Mouse (Mus musculus): ENCODE data around the gene Slc39a7. TPM values are rescaled to one million over a fixed set of nuclear protein-coding genes. Genes with fewer than 3 reads are reported as not detected.

Gene Slc39a7
- 100 to 1,000 TPM in 1 of 2 experiments, 10 to 100 TPM in 1; 98.6 to 104 TPM for total RNA-seq (2021)
- long read RNA-seq, experiment 1, transcript Slc39a7-201 (7 exons, 2,320 nt) = major isoform, 76 of 114 reads
- long read RNA-seq, experiment 1, transcript Slc39a7-204 (6 exons, 2,433 nt) = minor isoform, 9 of 114 reads
- long read RNA-seq, experiment 1, transcript Slc39a7-203 (8 exons, 1,550 nt) = minor isoform, 25 of 114 reads
- long read RNA-seq, experiment 1, partial matches to known transcripts = 2 of 114 reads
- long read RNA-seq, experiment 1, other reads (novel, unspliced or antisense) = 2 of 114 reads
- long read RNA-seq, experiment 2, transcript Slc39a7-204 (6 exons, 2,433 nt) = minor isoform, 12 of 86 reads
- long read RNA-seq, experiment 2, transcript Slc39a7-203 (8 exons, 1,550 nt) = minor isoform, 6 of 86 reads
- long read RNA-seq, experiment 2, transcript Slc39a7-201 (7 exons, 2,320 nt) = major isoform, 64 of 86 reads
- long read RNA-seq, experiment 2, partial matches to known transcripts = 1 of 86 reads
- long read RNA-seq, experiment 2, other reads (novel, unspliced or antisense) = 3 of 86 reads

- intact Hi-C loops (cut with DNase I) = loop anchor here (2.0 to 5.0 kb wide), 3 partner anchors 45 to 561 kb away; partner anchors contain the start of genes H2-DMa and Pbx2
- TF ChIP-seq CTCF (IDR thresholded peaks at IDR 0.05) = no peak; the same call in 1 of the 2 replicates
- DNase-seq (ENCODE audit: extremely low spot score in 1 of 2, low spot score in 2 of 2) = peak; percentile 98 to 99
These were observed at the start of gene Slc39a7, which contains the start of gene Rxrb for GRCm38 (mm10) chr17:34031465-34032173. Slc39a7 (minus strand) TSS chr17:34031682. Rxrb (plus strand) TSS chr17:34031812.

GRCm38 (mm10) chr17:34079621-34080020 is 48.1 kb upstream of the Slc39a7 start:
- intact Hi-C loops (cut with DNase I) = loop anchor here (5.0 to 10.0 kb wide), 2 partner anchors 158 to 265 kb away; partner anchors contain the start of gene H2-Ob

More at GRCm38 (mm10) chr17:34031465-34032173, at the start of gene Slc39a7, which contains the start of gene Rxrb:
- H3K27ac ChIP-seq = peak within 1 kb of the TSS; percentile 98
- H3K4me3 ChIP-seq = peak within 1 kb of the TSS; percentile 82

GRCm38 (mm10) chr17:34079002-34079401 is 47.5 kb upstream of the Slc39a7 start:
- no peak for DNase-seq (ENCODE audit: extremely low spot score in 1 of 2, low spot score in 2 of 2)
- no peak overlapping the region for H3K4me3 ChIP-seq

More at GRCm38 (mm10) chr17:34079621-34080020, 48.1 kb upstream of the Slc39a7 start:
- Histone ChIP-seq H3K4me3 (no peak overlapping the region), H3K27ac (no peak overlapping the region)
- no peak for DNase-seq (ENCODE audit: extremely low spot score in 1 of 2, low spot score in 2 of 2)
- TF ChIP-seq CTCF (IDR thresholded peaks at IDR 0.05) = no peak

GRCm38 (mm10) chr17:34078148-34078547 is 46.7 kb upstream of the Slc39a7 start:
- DNase-seq (ENCODE audit: extremely low spot score in 1 of 2, low spot score in 2 of 2) = no peak
- no peak overlapping the region for H3K4me3 ChIP-seq
- TF ChIP-seq CTCF (IDR thresholded peaks at IDR 0.05) = no peak
- intact Hi-C loops (cut with DNase I) = loop anchor here (5.0 to 10.0 kb wide), 2 partner anchors 159 to 267 kb away; partner anchors contain the start of gene H2-Ob
- H3K27ac ChIP-seq = no peak overlapping the region

More at GRCm38 (mm10) chr17:34079002-34079401, 47.5 kb upstream of the Slc39a7 start:
- intact Hi-C loops (cut with DNase I) = loop anchor here (5.0 to 10.0 kb wide), 2 partner anchors 158 to 266 kb away; partner anchors contain the start of gene H2-Ob
- TF ChIP-seq CTCF (IDR thresholded peaks at IDR 0.05) = no peak
- no peak overlapping the region for H3K27ac ChIP-seq

- Histone ChIP-seq H3K4me3 (no peak overlapping the region), H3K27ac (no peak overlapping the region)
- peak; percentile 82 for TF ChIP-seq CTCF (IDR thresholded peaks at IDR 0.05)
- intact Hi-C loops (cut with DNase I) = loop anchor here (1.0 to 10.0 kb wide), 4 partner anchors 45 to 267 kb away; partner anchors contain the start of gene H2-Ob
- DNase-seq (ENCODE audit: extremely low spot score in 1 of 2, low spot score in 2 of 2) = peak; percentile 60 to 65
These were observed 46.1 kb upstream of the Slc39a7 start for GRCm38 (mm10) chr17:34077549-34077948.

GRCm38 (mm10) chr17:34075271-34075670 is 43.8 kb upstream of the Slc39a7 start:
- H3K27ac ChIP-seq = no peak overlapping the region
- TF ChIP-seq CTCF (IDR thresholded peaks at IDR 0.05) = peak; percentile 82
- peak; percentile 43 to 65 for DNase-seq (ENCODE audit: extremely low spot score in 1 of 2, low spot score in 2 of 2)
- intact Hi-C loops (cut with DNase I) = loop anchor here (5.0 to 10.0 kb wide), 2 partner anchors 162 to 270 kb away; partner anchors contain the start of gene H2-Ob
- no peak overlapping the region for H3K4me3 ChIP-seq

- H3K27ac ChIP-seq = no peak overlapping the region
- intact Hi-C loops (cut with DNase I) = loop anchor here (10.0 kb wide), 1 partner anchor 273 kb away; no protein-coding TSS in a partner anchor
- no peak for DNase-seq (ENCODE audit: extremely low spot score in 1 of 2, low spot score in 2 of 2)
- no peak overlapping the region for H3K4me3 ChIP-seq
- TF ChIP-seq CTCF (IDR thresholded peaks at IDR 0.05) = no peak
These were observed 40.6 kb upstream of the Slc39a7 start for GRCm38 (mm10) chr17:34072091-34072490.

- intact Hi-C loops (cut with DNase I) = no loop called here
- Histone ChIP-seq H3K4me3 (no peak overlapping the region), H3K27ac (no peak overlapping the region)
- TF ChIP-seq CTCF (IDR thresholded peaks at IDR 0.05) = no peak
- no peak for DNase-seq (ENCODE audit: extremely low spot score in 1 of 2, low spot score in 2 of 2)
These were observed 37.4 kb upstream of the Slc39a7 start for GRCm38 (mm10) chr17:34068864-34069263.

GRCm38 (mm10) chr17:34057224-34057623 is 25.7 kb upstream of the Slc39a7 start:
- Histone ChIP-seq H3K27ac (no peak overlapping the region), H3K4me3 (no peak overlapping the region)
- no peak for DNase-seq (ENCODE audit: extremely low spot score in 1 of 2, low spot score in 2 of 2)
- no peak for TF ChIP-seq CTCF (IDR thresholded peaks at IDR 0.05)
- intact Hi-C loops (cut with DNase I) = no loop called here

GRCm38 (mm10) chr17:34047404-34048050 is 16.0 kb upstream of the Slc39a7 start:
- Histone ChIP-seq H3K27ac (no peak overlapping the region), H3K4me3 (no peak overlapping the region)
- TF ChIP-seq CTCF (IDR thresholded peaks at IDR 0.05) = no peak
- DNase-seq (ENCODE audit: extremely low spot score in 1 of 2, low spot score in 2 of 2) = no peak
- intact Hi-C loops (cut with DNase I) = no loop called here

GRCm38 (mm10) chr17:34045941-34046340 is 14.5 kb upstream of the Slc39a7 start:
- Histone ChIP-seq H3K4me3 (no peak overlapping the region), H3K27ac (no peak overlapping the region)
- no peak for DNase-seq (ENCODE audit: extremely low spot score in 1 of 2, low spot score in 2 of 2)
- intact Hi-C loops (cut with DNase I) = no loop called here
- no peak for TF ChIP-seq CTCF (IDR thresholded peaks at IDR 0.05)

Measured in left cerebral cortex, adult 2 months (tissue).